Mouse (Mus musculus): Measurements from ENCODE around the gene Ndc1. TPM values are rescaled to one million over a fixed set of nuclear protein-coding genes. Genes with fewer than 3 reads are reported as not detected.

Ndc1 gene
- 32.5 and 34.2 TPM in 2 replicates for polyA plus RNA-seq (2016; fragmentation: Nextera tagmentation; extraction: Ambion mirVana)

- peak; percentile 99 for ATAC-seq (ENCODE audit: insufficient number of reproducible peaks, low FRiP score)
- peak within 1 kb of the TSS; percentile 84 for H3K4me2 ChIP-seq
- peak within 1 kb of the TSS; percentile 81 for H3K4me3 ChIP-seq
- H3K27me3 ChIP-seq (replicated peaks), result no peaks in the 10 kb centered on the region
- peak within 1 kb of the TSS; percentile 87 for H3K27ac ChIP-seq (ENCODE audit: poor library complexity, severe bottlenecking)
- peak within 1 kb of the TSS; percentile 81 for H3K9ac ChIP-seq
- under 1% methylated on average over 51 of the region's 51 CpGs for WGBS
- peaks cover 12% of the 10 kb centered on the region for H3K4me1 ChIP-seq (replicated peaks)
- H3K36me3 ChIP-seq, result peaks cover 19% of the 10 kb centered on the region
- H3K9me3 ChIP-seq (replicated peaks), result no peaks in the 10 kb centered on the region
These were observed at the start of gene Ndc1 for GRCm38 (mm10) chr4:107367567-107368314. TSS of gene Ndc1 (plus strand) at chr4:107367784.

GRCm38 (mm10) chr4:107318646-107319045 is 48.9 kb upstream of the Ndc1 start:
- WGBS, result 74% methylated on average over 8 of the region's 8 CpGs
- H3K9ac ChIP-seq, result no peak overlapping the region
- no peak for ATAC-seq (ENCODE audit: insufficient number of reproducible peaks, low FRiP score)
- no peaks in the 10 kb centered on the region for H3K9me3 ChIP-seq (replicated peaks)
- H3K4me3 ChIP-seq, result no peak overlapping the region
- no peak overlapping the region for H3K4me2 ChIP-seq
- no peak overlapping the region for H3K27ac ChIP-seq (ENCODE audit: poor library complexity, severe bottlenecking)
- H3K27me3 ChIP-seq (replicated peaks), result no peaks in the 10 kb centered on the region
- H3K4me1 ChIP-seq (replicated peaks), result peaks cover 8% of the 10 kb centered on the region
- H3K36me3 ChIP-seq, result peaks cover 58% of the 10 kb centered on the region

GRCm38 (mm10) chr4:107321041-107321440 is 46.5 kb upstream of the Ndc1 start:
- Histone ChIP-seq H3K4me1 (replicated peaks) (no peaks in the 10 kb centered on the region), H3K27ac (ENCODE audit: poor library complexity, severe bottlenecking) (no peak overlapping the region), H3K9ac (no peak overlapping the region), H3K36me3 (peaks cover 72% of the 10 kb centered on the region), H3K4me3 (no peak overlapping the region), H3K9me3 (replicated peaks) (no peaks in the 10 kb centered on the region), H3K27me3 (replicated peaks) (no peaks in the 10 kb centered on the region), H3K4me2 (no peak overlapping the region)
- 72% methylated on average over 2 of the region's 2 CpGs for WGBS
- ATAC-seq (ENCODE audit: insufficient number of reproducible peaks, low FRiP score), result no peak

- 92% methylated on average over 2 of the region's 2 CpGs for WGBS
- no peak for ATAC-seq (ENCODE audit: insufficient number of reproducible peaks, low FRiP score)
These were observed 44.5 kb upstream of the Ndc1 start for GRCm38 (mm10) chr4:107323113-107323512.

GRCm38 (mm10) chr4:107328530-107328929 is 39.1 kb upstream of the Ndc1 start:
- Histone ChIP-seq H3K4me2 (no peak overlapping the region), H3K36me3 (peaks cover 42% of the 10 kb centered on the region), H3K4me3 (no peak overlapping the region), H3K9ac (no peak overlapping the region), H3K9me3 (replicated peaks) (peaks cover 3% of the 10 kb centered on the region; the same call in 1 of the 2 replicates), H3K27me3 (replicated peaks) (no peaks in the 10 kb centered on the region), H3K4me1 (replicated peaks) (no peaks in the 10 kb centered on the region), H3K27ac (ENCODE audit: poor library complexity, severe bottlenecking) (no peak overlapping the region)
- 89% methylated on average over 8 of the region's 8 CpGs for WGBS
- no peak for ATAC-seq (ENCODE audit: insufficient number of reproducible peaks, low FRiP score)

More at GRCm38 (mm10) chr4:107323113-107323512, 44.5 kb upstream of the Ndc1 start:
- no peak overlapping the region for H3K27ac ChIP-seq (ENCODE audit: poor library complexity, severe bottlenecking)
- H3K9ac ChIP-seq, result no peak overlapping the region
- no peaks in the 10 kb centered on the region for H3K9me3 ChIP-seq (replicated peaks)
- no peaks in the 10 kb centered on the region for H3K27me3 ChIP-seq (replicated peaks)
- no peak overlapping the region for H3K4me3 ChIP-seq
- H3K4me2 ChIP-seq, result no peak overlapping the region
- peaks cover 76% of the 10 kb centered on the region for H3K36me3 ChIP-seq
- no peaks in the 10 kb centered on the region for H3K4me1 ChIP-seq (replicated peaks)

GRCm38 (mm10) chr4:107333514-107333913 is 34.1 kb upstream of the Ndc1 start:
- no peak overlapping the region for H3K27ac ChIP-seq (ENCODE audit: poor library complexity, severe bottlenecking)
- H3K4me2 ChIP-seq, result no peak overlapping the region
- no peak overlapping the region for H3K9ac ChIP-seq
- peaks cover 4% of the 10 kb centered on the region; the same call in 1 of the 2 replicates for H3K9me3 ChIP-seq (replicated peaks)
- no peak overlapping the region for H3K4me3 ChIP-seq
- no peaks in the 10 kb centered on the region for H3K27me3 ChIP-seq (replicated peaks)
- no peaks in the 10 kb centered on the region for H3K4me1 ChIP-seq (replicated peaks)
- H3K36me3 ChIP-seq, result peaks cover 21% of the 10 kb centered on the region
- WGBS, result 92% methylated on average over 4 of the region's 4 CpGs
- ATAC-seq (ENCODE audit: insufficient number of reproducible peaks, low FRiP score), result no peak

GRCm38 (mm10) chr4:107336356-107336755 is 31.2 kb upstream of the Ndc1 start:
- Histone ChIP-seq H3K4me2 (no peak overlapping the region), H3K4me3 (no peak overlapping the region), H3K9me3 (replicated peaks) (peaks cover 4% of the 10 kb centered on the region; the same call in 1 of the 2 replicates), H3K27ac (ENCODE audit: poor library complexity, severe bottlenecking) (no peak overlapping the region), H3K9ac (no peak overlapping the region), H3K36me3 (peaks cover 19% of the 10 kb centered on the region), H3K4me1 (replicated peaks) (no peaks in the 10 kb centered on the region), H3K27me3 (replicated peaks) (no peaks in the 10 kb centered on the region)
- ATAC-seq (ENCODE audit: insufficient number of reproducible peaks, low FRiP score), result no peak
- 70% methylated on average over 8 of the region's 8 CpGs for WGBS

GRCm38 (mm10) chr4:107337455-107337854 is 30.1 kb upstream of the Ndc1 start:
- no peak overlapping the region for H3K4me3 ChIP-seq
- H3K9ac ChIP-seq, result no peak overlapping the region
- H3K27ac ChIP-seq (ENCODE audit: poor library complexity, severe bottlenecking), result no peak overlapping the region
- no peak overlapping the region for H3K4me2 ChIP-seq
- H3K27me3 ChIP-seq (replicated peaks), result no peaks in the 10 kb centered on the region
- 79% methylated on average over 5 of the region's 5 CpGs for WGBS
- no peak for ATAC-seq (ENCODE audit: insufficient number of reproducible peaks, low FRiP score)
- H3K36me3 ChIP-seq, result peaks cover 19% of the 10 kb centered on the region
- no peaks in the 10 kb centered on the region for H3K4me1 ChIP-seq (replicated peaks)
- peaks cover 4% of the 10 kb centered on the region; the same call in 1 of the 2 replicates for H3K9me3 ChIP-seq (replicated peaks)

GRCm38 (mm10) chr4:107341354-107341753 is 26.2 kb upstream of the Ndc1 start:
- H3K4me3 ChIP-seq, result no peak overlapping the region
- no peak overlapping the region for H3K27ac ChIP-seq (ENCODE audit: poor library complexity, severe bottlenecking)
- no peaks in the 10 kb centered on the region for H3K4me1 ChIP-seq (replicated peaks)
- H3K36me3 ChIP-seq, result peaks cover 31% of the 10 kb centered on the region
- no peak overlapping the region for H3K4me2 ChIP-seq
- 62% methylated on average over 5 of the region's 5 CpGs for WGBS
- H3K9ac ChIP-seq, result no peak overlapping the region
- H3K27me3 ChIP-seq (replicated peaks), result no peaks in the 10 kb centered on the region
- H3K9me3 ChIP-seq (replicated peaks), result no peaks in the 10 kb centered on the region
- no peak for ATAC-seq (ENCODE audit: insufficient number of reproducible peaks, low FRiP score)

- Histone ChIP-seq H3K4me1 (replicated peaks) (peaks cover 6% of the 10 kb centered on the region; the same call in 1 of the 2 replicates), H3K4me2 (no peak overlapping the region), H3K4me3 (no peak overlapping the region), H3K9ac (no peak overlapping the region), H3K36me3 (peaks cover 17% of the 10 kb centered on the region), H3K27me3 (replicated peaks) (no peaks in the 10 kb centered on the region), H3K27ac (ENCODE audit: poor library complexity, severe bottlenecking) (no peak overlapping the region), H3K9me3 (replicated peaks) (no peaks in the 10 kb centered on the region)
- ATAC-seq (ENCODE audit: insufficient number of reproducible peaks, low FRiP score), result no peak
- WGBS, result 80% methylated on average over 7 of the region's 7 CpGs
These were observed 23.0 kb upstream of the Ndc1 start for GRCm38 (mm10) chr4:107344612-107345011.

GRCm38 (mm10) chr4:107347221-107347620 is 20.4 kb upstream of the Ndc1 start:
- no peaks in the 10 kb centered on the region for H3K9me3 ChIP-seq (replicated peaks)
- no peak overlapping the region for H3K27ac ChIP-seq (ENCODE audit: poor library complexity, severe bottlenecking)
- no peak overlapping the region for H3K4me2 ChIP-seq
- 72% methylated on average over 6 of the region's 6 CpGs for whole genome bisulfite sequencing
- no peak overlapping the region; the same call in 1 of the 2 replicates for H3K9ac ChIP-seq
- H3K4me1 ChIP-seq (replicated peaks), result peaks cover 6% of the 10 kb centered on the region; the same call in 1 of the 2 replicates
- peaks cover 22% of the 10 kb centered on the region for H3K36me3 ChIP-seq
- no peak for ATAC-seq (ENCODE audit: insufficient number of reproducible peaks, low FRiP score)
- H3K27me3 ChIP-seq (replicated peaks), result no peaks in the 10 kb centered on the region
- no peak overlapping the region for H3K4me3 ChIP-seq

Data from heart, embryonic 12.5 days (tissue).